Mouse (Mus musculus) induced T-regulatory cell, adult 2 months (primary cell): ENCODE data around the gene Fmr1.
"Not testable (repeated sequence)": the region's sequence is repeated elsewhere in the genome, so short reads cannot be mapped to it uniquely, and the experiment has no call there.

Experiments
- DNase-seq: peaks from one replicate; pipeline ENCODE4 v3.0.0-alpha.2; 2012; ENCODE audit warnings: low read depth

Fmr1 gene

GRCm38 (mm10) chrX:68678333-68678740, at the start of gene Fmr1:
Fmr1 (plus strand) TSS chrX:68678541.
- DNase-seq: peak; percentile 96

- no peak for DNase-seq
Observed at GRCm38 (mm10) chrX:68641603-68642002, 36.7 kb upstream of the Fmr1 start.

GRCm38 (mm10) chrX:68645154-68645919, 33.0 kb upstream of the Fmr1 start:
- DNase-seq: no peak

GRCm38 (mm10) chrX:68677508-68677907, 833 bp upstream of the Fmr1 start:
- DNase-seq: no peak

GRCm38 (mm10) chrX:68678815-68679486, 610 bp downstream of the Fmr1 start:
- no peak for DNase-seq

GRCm38 (mm10) chrX:68684706-68685105, 6.4 kb downstream of the Fmr1 start:
- DNase-seq: peak; percentile 25

- DNase-seq: not testable (repeated sequence)
Observed at GRCm38 (mm10) chrX:68691936-68692335, 13.6 kb downstream of the Fmr1 start.

- DNase-seq: no peak
Observed at GRCm38 (mm10) chrX:68736902-68737301, 58.6 kb downstream of the Fmr1 start.

- no peak for DNase-seq
Observed at GRCm38 (mm10) chrX:68740088-68740487, 61.7 kb downstream of the Fmr1 start.

- DNase-seq: no peak
Observed at GRCm38 (mm10) chrX:68761606-68762005, 83.3 kb downstream of the Fmr1 start, which contains the start of gene Fmr1nb. Fmr1nb (plus strand) TSS chrX:68761839.
